Mouse (Mus musculus): ENCODE measurements around the gene Grik3. TPM values are rescaled to one million over a fixed set of nuclear protein-coding genes. Genes with fewer than 3 reads are reported as not detected.
A peak's percentile ranks its signal among the peaks of the same experiment; 100 is the strongest.

The Grik3 gene
- total RNA-seq, 2 experiments from 2014 or later = 0.15 to 0.21 TPM

DNA sequence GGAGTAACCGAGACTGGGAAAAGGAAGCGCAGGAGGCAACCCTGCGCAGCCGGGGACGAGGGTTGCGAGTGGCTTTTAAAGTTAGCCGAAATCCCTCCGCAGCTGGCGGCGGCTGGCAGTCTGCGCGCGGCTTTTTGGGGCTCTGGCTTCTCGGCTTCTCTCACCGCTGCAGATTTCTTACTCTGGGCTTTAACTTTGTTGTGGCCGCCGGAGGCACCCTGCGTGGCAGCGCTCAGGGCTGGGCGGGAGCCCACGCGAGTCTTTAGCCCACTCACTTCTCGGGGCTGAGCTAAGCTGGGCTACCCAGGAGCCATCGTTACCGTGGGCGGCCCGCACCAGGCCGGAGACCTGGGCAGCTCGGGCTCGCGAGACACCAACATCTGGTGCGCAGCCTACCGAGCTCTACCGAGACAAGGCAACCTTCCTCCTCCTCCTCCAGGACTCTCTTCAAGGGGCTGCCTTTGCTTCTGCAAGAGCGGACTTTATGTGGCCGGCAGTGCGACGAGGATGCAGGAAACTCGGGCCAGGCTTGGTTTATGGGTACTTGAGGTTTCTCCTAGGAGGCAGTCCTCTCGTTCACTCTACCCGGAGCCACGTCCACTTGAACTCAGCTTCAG is 1.1 kb downstream of the Grik3 start:
- DNase-seq = peak; percentile 5

DNA sequence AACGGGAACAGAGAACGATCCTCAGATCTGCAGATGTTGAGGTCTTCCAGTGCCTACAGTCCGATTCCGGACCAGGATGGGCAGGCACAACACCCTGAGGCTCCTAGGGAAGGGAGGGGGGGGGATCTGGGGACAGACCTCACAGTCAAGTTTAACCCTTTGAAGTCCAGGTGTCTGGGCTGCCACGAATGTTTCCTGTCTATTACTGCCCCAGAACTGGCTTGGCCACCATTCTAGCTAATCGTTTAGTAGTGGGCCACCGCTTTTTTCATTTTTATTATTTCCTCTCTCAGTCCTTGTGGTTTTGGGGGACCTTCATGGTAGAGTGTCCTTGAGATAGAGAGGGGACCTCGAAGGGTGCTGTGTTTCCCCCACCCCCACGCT is 1.6 kb downstream of the Grik3 start:
- DNase-seq = no peak

DNA sequence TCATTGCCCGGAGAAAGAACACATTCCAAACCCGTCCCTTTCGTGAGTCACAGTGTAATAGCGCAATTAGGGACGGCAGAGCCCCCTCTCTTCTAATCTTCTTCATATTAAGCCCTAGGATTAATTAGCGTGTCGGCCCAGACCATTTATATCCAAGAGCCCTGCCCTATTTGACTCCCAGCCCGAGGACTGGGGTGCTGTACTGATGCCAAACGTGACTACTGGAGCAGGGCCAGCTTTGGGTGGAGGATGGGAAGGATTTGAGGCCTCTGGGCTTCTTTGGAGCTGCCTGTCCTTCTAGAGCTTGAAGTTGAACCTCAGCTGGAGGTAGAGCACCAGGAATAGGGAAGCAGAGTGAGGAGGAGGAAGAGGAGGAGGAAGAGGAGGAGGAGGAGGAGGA is 2.2 kb downstream of the Grik3 start:
- peak; percentile 42 for DNase-seq

DNA sequence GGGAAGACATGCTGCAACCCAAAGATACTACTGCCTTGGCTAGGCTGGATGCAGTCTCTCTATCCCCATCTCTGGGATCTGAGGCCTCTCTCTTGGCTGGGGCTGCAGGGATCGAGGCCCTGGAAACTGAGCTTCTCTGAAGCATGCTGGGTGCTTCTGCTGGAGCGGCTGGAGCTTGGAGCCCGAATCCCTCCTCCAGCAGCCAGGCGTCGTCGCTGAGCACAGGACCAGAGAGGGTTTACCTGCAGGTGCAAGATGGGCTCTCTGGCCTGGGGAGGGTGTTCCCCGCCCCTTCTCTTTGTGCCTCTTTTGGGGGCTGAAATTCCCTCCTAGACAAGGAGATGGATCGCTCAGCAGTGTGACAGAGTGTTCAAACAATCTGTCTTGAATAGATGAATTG is 2.6 kb downstream of the Grik3 start:
- no peak for DNase-seq

DNA sequence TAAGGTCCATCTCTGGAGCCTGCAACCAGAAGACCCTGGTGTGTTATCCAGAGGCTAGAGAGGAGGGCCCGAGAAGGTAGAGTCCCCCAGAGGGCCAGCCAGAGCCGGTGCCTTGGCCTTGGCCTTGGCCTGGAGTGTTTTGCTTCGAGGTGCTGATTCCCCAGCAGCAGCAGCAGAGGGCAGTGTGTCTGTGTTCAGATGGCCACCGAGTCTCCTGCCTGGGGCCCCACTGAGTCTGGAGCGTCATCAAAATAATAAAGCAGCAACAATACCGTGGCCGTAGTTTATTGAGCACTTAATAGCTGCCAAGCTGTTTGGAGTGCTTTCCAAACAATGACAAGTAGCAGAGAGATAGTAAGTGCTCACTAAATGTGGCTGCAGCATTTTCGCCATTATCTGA is 5.0 kb downstream of the Grik3 start:
- DNase-seq = no peak

DNA sequence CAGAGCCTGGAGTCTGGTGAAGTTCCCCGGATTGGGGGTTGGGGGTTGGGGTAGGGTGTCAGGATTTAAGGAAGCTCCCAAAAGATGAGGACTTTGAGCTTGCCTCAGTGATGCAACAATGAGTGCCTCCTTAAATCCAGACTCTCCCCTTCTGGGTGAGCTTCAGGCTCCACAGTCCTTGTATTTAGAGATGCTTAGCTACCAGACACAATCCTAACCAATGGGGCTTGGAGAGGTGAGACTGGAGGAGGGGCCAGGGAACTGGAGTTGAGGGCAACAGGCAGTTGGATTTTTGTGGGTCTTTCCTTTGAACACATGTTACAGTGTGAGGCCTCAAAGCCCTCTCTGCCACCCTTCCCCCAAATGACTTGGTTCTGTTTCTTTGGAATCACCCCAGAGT is 6.5 kb downstream of the Grik3 start:
- no peak for DNase-seq

DNA sequence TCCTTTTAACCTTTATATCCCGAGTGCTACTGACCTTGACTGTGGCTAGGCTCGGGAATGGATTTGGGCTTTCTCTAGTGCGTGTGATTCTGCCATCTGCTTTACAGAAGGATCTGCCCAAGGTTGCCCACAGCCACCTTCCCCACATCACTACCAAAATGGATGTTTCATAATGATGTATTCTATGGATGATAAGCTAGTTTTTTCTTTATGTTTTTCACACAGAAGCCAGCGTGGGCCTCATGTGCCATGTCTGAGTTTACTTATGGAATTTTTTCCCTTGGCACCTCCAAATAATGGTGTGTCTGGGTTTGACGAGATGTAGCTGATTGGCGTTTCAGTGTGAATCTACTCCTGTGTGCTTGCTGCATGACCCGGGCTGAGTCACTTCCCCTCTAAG is 7.0 kb downstream of the Grik3 start:
- DNase-seq = no peak

DNA sequence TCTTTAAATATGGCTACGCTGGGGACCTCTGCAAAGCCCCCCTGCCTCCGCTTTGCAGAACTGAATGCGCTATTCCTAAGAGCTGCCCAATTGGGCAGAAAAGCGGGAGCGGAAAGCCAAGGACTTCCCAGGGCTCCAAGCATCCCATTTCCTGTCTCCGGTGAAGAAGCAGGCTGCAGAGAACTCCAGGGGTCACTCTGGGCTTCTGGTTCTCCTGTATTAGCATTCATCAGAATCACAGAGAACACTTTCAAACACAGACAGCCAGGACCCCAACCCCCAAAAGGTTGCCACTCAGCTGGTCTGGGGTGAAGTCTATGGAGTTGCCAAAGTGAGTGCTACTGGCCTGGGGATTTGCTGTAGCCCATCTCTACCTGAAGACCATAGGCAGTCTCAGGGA is 8.4 kb downstream of the Grik3 start:
- DNase-seq = no peak

DNA sequence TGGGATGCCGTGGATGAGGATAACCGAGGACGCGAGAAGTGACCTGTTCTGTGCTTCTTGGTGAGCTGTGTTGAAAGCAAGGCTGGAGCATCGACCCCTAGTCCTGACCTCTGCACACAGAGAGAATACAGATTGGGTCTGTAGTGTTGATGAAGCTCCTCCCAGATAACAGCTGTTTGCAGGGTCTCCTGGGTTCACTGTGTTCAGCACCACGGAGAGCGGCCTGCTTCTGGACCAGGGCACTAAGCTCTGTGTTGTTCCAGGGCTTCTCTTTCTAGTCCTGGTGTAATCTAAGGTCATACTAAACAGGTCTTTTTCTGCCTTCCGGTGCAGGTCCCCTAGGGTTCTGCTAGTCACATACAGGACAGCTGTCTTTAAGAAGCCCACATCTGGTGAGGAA is 12.4 kb downstream of the Grik3 start:
- peak; percentile 73 for DNase-seq

DNA sequence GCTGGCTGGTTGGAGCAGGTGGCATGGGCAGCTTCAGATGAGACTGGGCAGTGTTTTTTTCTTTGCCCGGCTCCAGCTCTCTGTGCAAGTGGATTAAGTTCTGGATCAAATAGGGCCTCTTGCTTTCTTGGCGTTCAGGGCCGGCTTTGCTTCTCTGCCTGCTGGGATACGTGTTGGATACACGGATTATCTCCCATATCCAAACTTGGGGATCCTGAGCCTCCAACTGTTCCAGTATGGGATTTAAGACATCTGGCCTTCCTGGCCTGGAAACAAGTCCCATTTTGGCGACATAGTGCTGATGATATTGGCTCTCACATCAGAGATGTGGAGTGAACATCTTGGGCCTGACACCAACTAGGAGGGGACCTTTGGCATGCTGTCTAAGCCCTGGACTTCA is 21.9 kb downstream of the Grik3 start:
- DNase-seq = no peak

DNA sequence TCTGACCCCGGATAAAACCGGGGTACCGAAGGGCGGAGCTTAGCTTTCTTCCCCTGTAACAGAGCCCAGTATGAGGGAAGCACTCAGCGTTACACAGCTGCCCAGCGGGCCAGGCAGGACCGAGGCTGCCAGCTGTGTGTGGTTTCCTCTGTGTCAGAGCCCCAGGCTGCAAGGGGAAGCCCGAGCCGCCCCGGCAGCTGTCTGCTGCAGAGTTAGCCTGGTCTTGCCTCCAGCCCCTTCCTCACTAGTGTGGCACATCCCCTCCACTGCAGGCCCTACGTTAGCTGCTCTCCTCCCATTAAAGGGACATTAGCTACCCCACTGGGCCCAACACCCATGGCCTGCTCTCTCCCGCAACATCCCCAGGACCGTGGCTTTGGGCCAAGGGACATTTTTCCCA is 25.1 kb downstream of the Grik3 start:
- no peak for DNase-seq

DNA sequence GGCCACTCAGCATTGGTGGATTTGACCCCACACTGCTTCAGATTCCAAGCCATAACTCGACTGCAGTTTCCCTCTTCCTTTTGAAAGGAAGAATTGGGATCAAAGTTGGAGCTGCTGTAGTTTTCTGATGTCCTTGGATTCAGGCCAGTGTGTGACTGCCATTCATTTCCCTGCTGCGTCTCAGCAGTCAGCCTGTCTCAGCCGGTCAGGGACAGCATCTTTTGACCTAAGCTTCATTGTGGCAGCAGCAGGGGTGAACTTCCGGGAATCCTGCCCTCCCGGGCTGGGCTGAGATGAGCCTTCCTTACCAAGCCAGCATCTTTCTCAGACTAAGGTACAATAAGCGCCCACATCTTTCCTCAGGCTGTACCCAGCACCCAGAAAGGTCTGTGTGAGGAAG is 26.1 kb downstream of the Grik3 start:
- DNase-seq = peak; percentile 19

DNA sequence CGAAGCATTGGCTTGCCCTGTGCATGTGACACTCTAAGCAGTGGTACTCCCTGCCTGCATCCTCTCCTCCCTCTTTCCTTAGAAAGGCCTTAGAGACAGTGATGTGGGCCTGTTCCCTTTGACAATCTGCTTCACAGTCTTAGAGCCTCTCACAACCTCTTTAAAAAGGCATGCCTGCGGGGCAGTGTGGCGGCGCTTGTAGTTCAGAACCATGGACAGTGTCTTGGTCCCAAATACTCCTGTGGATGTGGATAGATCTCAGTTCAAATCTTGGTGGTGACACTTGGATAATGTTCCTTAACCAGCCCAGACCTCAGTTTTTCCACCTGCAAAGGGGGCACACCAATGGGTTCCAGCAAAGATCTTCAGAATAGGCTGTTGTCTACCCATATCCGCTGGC is 28.4 kb downstream of the Grik3 start:
- DNase-seq = peak; percentile 10

DNA sequence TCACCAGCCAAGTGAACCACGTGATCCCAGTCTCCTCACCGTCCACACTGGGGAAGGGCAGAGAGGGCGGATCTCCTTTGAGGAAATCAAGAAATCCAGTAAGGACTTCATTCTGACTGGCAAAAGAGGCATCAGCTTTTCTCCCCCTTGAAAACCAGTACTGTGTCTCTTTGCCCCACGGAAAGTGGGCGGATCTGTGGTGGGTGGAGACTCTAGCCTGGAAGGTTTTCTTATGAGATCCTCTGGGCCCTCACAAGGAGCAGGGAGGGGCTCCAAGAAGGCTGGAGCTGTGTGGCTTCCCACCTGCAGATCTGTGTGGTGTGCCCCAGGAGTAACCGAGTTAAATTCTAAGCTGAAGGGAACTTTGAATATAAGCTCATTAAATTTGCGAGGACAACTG is 32.4 kb downstream of the Grik3 start:
- DNase-seq = no peak

DNA sequence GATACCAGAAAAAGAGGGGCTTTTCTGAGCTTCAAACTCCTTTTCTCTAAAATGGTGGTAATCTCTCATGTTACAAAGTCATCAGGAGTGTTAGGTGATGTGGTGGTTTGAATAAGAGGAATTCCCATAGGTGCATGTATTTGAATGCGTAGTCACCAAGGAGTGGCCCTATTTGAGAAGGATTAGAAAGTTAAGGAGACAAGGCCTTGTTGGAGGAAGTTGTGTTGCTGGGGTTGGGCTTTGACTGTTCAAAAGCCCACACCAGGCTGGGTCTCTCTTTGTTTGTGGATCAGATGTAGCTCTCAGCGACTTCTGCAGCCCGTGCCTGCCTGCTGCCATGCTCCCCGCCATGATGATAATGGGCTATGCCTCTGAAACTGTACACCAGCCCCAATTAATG is 34.8 kb downstream of the Grik3 start:
- no peak for DNase-seq

DNA sequence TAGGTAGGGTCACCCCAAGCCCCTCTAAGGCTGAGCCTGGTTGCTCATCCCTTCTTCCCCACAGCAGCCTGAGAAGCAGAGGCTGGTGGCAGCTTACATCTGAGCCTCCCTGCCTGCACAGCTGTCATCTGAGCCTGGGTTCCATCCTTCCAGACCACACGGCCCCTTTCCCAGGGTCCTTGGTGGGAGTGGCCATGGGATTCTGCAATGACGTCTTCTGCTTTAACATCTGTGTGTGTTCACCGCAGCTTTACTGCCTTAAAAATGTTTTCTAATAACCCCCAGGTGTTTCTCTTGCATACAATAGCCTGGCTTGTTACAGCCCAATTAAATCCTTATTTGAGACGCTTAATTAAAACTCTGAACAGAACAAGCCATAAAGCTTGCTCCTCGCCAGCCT is 35.9 kb downstream of the Grik3 start:
- DNase-seq = no peak

DNA sequence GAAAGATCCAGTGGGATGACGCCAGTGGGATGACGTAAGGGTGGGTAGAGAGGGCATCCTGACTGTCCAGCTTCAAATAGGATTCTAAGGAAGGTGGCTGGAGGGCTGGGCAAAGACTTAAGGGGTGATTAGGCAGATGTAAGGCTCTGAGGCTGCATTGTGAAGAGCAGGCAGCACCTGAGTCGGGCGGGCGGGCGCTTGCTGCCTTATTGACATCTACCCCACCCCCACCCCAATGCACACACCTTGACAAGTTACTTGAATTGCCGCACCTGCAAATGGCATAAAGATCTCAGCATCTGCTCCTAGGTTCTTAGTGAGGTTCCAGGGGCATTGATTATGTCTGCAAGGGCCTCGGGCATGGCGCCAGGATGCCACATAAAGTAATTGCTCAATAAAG is 43.5 kb downstream of the Grik3 start:
- no peak for DNase-seq

DNA sequence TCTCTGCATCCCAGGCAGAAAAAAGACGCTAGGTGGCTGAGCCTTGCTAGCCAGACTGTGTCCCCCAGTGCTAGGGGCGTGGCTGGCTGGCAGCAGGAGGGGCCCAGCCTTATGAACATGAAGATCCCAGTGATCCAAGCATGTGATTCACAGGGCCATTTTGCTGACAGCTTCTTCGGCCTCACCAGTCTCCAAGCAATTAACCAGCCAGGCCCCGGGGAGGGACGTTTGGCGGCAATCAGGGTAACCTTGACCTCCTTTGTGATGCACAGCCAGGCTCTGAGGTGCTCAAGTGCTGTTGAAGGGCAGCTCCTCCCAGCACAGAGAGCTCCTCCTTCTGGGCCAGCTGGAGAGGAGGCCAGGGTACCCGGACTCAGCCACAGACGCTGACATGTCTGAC is 43.9 kb downstream of the Grik3 start:
- DNase-seq = peak; percentile 63

DNA sequence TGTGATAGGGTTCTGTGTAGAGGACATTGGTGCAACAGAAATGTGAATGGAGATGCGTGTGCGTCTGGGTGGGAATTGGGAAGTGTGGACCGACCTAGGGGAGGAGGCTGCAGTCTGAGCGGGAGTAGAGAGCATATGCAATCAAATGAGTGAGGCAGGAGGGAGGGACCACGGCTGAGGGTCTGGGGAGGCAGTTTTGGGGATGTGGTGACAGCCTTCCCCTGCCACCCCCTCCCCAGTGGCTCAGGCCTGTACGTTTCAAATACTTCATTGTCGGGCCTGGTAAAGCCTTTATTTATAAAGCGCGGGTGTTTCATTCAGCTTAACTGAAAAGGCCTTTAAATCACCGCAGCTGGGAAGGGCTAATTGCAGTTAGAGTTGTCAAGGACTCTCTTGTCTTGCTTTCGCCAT is 44.5 kb downstream of the Grik3 start:
- DNase-seq = no peak

DNA sequence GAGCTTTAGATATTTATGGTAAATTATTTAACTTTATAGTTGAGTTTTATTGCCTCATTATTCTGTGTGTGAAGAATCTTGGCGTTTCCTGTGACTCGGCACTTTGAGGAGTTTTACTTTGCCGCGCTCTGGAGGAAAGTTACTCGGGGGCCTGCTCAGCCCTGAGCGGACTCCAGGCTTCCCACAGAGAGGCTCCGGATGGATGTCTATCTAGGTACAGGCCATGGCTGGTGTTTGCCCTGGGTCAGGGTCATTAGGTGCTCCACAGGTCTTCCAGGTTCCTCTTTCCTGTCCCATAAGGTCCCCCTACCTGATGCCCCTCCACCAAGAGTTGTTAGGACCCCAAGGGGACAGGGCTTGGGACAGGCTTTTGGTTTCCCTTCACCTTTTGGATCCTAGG is 45.0 kb downstream of the Grik3 start:
- DNase-seq = no peak

DNA sequence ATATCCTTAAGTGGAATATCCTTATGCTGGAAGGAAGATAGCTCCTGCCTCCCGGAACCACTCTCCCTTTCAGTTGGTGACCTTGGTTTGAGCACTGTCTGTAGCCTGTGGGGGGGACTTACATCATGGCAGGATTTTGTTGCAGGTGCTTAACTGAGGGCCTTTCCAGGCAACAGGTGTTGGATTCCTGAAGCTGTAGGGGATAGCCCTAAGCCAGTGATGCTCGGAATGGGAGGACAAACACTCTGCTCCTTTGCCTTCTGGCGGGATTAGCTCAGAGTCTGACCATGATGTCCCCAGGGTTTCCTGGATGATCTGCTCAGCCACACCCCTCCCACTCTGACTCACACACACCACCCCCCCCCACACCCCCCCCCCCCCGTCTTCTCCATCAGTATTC is 45.5 kb downstream of the Grik3 start:
- no peak for DNase-seq

DNA sequence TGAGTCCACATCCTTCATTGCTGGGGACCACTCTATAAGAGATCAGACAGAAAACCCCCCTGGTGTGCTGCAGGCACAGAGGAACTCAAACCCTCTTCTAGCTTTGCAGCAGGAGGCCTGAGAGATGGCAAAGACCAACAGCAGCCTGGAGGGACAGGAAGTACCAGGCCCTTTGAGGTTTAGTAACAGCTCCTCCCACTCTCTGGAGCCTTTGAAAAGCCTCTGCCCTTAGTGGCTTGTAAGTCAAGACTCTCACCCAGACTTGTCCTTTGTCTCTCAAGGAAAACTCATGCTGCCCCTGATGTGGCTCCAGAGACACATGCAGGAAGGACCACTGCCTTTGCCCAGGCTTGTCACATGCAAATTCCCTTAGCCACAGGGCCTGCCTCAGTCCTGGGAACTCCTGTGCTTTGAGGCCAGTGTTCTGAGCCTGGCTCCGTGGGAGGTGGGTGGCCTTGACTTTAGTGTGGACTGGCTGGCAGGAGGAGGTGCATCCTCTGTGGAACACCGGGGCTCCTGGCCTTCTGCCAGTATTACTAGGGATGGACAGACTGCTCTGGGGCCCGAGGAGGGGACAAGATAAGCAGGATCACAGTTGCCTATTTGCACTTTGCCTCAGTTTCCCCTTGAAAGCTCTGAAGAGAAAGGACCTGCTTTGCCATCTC is 47.9 kb downstream of the Grik3 start:
- peak; percentile 35 for DNase-seq

DNA sequence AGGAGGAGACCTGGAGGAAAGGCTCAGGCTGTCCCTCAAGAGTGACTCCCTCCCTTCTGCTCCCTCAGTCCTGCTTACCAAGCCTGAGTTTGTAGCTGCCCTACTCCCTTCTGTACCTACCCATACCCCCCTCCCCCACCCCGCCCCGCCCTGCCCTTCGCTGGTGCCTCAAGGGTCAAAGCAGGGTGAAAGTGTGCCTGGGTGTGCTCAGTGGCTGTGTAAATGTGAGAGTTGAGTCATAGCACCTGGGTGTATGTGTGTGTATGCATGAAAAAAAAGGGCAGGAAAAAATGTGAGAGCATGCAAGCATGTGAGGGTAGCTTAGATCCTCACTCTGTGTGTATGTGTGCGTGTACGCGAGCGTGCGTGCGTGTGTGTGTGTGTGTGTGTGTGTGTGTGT is 49.1 kb downstream of the Grik3 start:
- DNase-seq = no peak

DNA sequence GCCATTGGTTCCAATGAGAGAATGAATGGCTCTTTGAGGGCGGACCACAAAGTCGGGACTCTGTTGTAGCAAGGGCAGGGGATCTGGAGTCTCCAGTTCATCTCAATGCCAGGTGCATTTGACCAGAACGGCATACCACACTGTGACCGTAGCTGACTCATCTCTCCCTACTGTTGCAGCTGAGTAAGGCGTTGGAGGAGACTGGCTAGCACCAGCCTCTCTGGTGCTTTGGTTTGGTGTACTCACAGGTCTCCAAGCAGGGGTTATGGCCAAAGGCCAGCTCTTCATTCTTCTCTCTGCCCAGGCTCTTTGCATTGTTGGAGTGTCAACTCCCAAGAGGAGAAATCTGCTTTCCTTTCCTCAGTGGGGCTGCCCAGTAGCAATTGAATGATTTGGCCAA is 52.7 kb downstream of the Grik3 start:
- no peak for DNase-seq

All from adrenal gland, postnatal 10 days (tissue).